Mouse (Mus musculus) hindbrain, embryonic 11.5 days (tissue): ENCODE results near the gene Gpr135. TPM values are rescaled to one million over a fixed set of nuclear protein-coding genes. Genes with fewer than 3 reads are reported as not detected.

Experiments used
- ATAC-seq: fragments of 200-750 bp; cut with Nextera tagmentation; 2 replicates; pipeline ENCODE4 v1.8.0; 2017; ENCODE audit warnings: mild to moderate bottlenecking, moderate TSS enrichment, moderate library complexity; ENCODE audit not compliant: low FRiP score
- DNase-seq: peaks from one replicate; pipeline ENCODE4 v3.0.0-alpha.2; 2015; ENCODE audit warnings: low spot score
- H3K27ac ChIP-seq: fragments of 300-500 bp; sonication (generic); 2 replicates; pipeline ENCODE4 v1.5.1; 2014; ENCODE audit warnings: mild to moderate bottlenecking, low read depth, low read length
- H3K27me3 ChIP-seq: fragments of 300-500 bp; sonication (generic); 2 replicates; pipeline ENCODE4 v1.6.1; 2014; ENCODE audit warnings: mild to moderate bottlenecking, low read length, moderate library complexity, mixed read lengths; ENCODE audit not compliant: control insufficient read depth, insufficient read depth
- H3K36me3 ChIP-seq: fragments of 300-500 bp; sonication (generic); 2 replicates; pipeline ENCODE4 v1.6.1; 2014; ENCODE audit warnings: mild to moderate bottlenecking, low read length, moderate library complexity, mixed read lengths; ENCODE audit not compliant: control insufficient read depth, insufficient read depth
- H3K4me1 ChIP-seq: fragments of 300-500 bp; sonication (generic); replicated peaks from 2 replicates; pipeline ENCODE4 v1.6.1; 2014; ENCODE audit warnings: low read length, mixed read lengths; ENCODE audit not compliant: control insufficient read depth, insufficient read depth
- H3K4me2 ChIP-seq: fragments of 300-500 bp; sonication (generic); replicated peaks from 2 replicates; pipeline ENCODE4 v1.6.1; 2014; ENCODE audit warnings: mild to moderate bottlenecking, low read depth, low read length
- H3K4me3 ChIP-seq: fragments of 300-500 bp; sonication (generic); 2 replicates; pipeline ENCODE4 v1.5.1; 2014; ENCODE audit warnings: low read depth, low read length
- H3K9ac ChIP-seq: fragments of 300-500 bp; sonication (generic); 2 replicates; pipeline ENCODE4 v1.6.1; 2014; ENCODE audit warnings: low read depth, low read length
- H3K9me3 ChIP-seq: fragments of 300-500 bp; sonication (generic); 2 replicates; pipeline ENCODE4 v1.6.1; 2016; ENCODE audit warnings: low read length; ENCODE audit not compliant: control insufficient read depth
- WGBS: fragments of 180-500 bp; shearing (Covaris S2); extraction: QIAGEN DNeasy Blood & Tissue Kit; methylation state at CpG from one replicate; pipeline ENCODE4 v1.1.7; 2014; 5-methylcytosine and 5-hydroxymethylcytosine counted together
- polyA plus RNA-seq: library from polyadenylated mRNA; unstranded; fragments of >200 nt; fragmentation: Nextera tagmentation; extraction: Ambion mirVana; gene quantifications from 2 replicates; pipeline ENCODE4 v1.2.1, GENCODE M21; 2014

The Gpr135 gene
- polyA plus RNA-seq, result 0.99 and 1.1 TPM in 2 replicates

DNA sequence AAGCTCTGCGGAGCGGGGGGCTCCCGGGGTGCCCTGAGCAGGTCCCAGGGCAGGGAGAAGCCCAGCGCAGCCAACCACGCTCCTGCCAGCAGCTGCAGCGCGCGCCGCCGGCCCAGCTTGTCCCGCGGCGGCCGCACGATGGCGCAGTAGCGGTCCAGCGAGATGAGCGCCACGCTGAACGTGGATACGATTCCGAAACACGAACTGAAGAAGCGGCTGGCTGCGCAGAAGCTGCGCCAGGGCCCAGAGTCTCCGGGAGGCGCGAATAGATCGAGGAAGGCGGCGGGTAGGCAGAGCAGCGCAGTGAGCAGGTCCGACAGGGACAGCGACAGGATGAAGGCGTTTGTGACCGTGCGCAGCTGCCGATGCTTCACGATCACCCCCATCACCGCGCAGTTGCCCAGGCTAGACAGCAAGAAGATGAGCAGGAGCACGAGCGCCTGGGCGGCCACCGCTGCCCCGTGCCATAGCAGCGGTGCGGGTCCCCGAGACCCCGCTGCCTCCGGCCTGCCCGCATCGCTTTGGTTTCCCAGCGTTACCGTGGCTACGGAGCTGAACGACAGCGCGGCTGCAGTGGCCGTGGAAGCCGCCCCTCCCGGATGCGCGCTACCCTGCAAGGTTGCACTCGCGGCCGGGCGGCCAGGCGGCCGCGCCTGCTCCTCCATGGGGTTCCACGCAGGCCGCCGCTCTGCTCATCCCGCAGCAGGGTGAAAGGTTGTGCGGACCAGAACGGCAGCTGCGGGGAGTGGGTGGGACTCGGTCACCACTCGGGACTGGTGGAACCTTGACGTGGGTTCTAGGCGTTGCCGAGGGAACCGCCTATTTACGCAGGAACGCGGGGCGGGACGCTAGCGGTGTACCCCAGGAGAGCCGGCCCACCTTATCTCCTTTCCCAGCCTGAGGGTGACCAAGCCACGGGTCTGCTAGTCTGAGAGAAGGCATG is at the start of gene Gpr135:
TSS of gene Gpr135 (minus strand) at position 799 of the 943 bp plus-strand sequence.
- peak within 1 kb of the TSS; percentile 99 for H3K4me2 ChIP-seq
- under 1% methylated on average over 88 of the region's 94 CpGs for WGBS
- H3K36me3 ChIP-seq, result no peaks in the 10 kb centered on the region
- ATAC-seq (peak; percentile 90), DNase-seq (peak; percentile 94)
- peak within 1 kb of the TSS; percentile 65 for H3K4me3 ChIP-seq
- peak within 1 kb of the TSS; percentile 65 for H3K27ac ChIP-seq
- peaks cover 5% of the 10 kb centered on the region; the same call in 1 of the 2 replicates for H3K4me1 ChIP-seq
- peaks cover 5% of the 10 kb centered on the region; the same call in 1 of the 2 replicates for H3K27me3 ChIP-seq
- peak within 1 kb of the TSS; percentile 71 for H3K9ac ChIP-seq
- no peaks in the 10 kb centered on the region for H3K9me3 ChIP-seq

DNA sequence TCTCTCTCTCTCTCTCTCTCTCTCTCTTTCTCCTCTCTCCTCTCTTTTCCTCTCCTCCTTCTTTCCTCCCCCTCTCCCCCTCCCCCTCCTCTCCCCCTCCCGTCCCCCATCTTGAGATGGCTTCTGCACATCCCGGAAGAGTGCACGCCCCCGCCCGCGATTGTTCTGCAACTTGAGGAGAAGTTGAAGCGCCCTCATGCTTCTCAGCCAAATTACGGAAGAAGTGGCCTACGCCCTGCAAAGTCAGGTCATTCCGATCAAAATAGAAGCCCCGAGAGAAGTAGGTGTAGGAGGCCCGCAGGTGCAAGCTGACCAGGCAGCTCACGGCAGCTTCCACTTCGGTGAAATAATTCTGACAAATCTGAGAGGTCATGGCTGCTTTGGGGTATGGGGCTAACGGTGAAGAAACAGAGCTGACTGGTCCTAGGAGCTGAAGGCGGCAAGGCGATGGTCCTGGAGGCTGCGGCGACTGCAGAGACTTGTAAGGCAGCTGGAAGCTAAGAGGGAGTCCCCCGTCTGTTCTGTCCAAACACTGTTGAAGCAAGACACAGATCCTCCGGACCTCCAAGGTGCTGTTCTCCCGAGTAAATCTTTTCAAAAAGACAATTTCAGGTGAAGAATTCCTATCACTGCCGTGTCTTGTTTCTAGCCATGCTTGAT is 44.9 kb upstream of the Gpr135 start:
- Histone ChIP-seq H3K27ac (no peak overlapping the region), H3K27me3 (no peaks in the 10 kb centered on the region), H3K9ac (no peak overlapping the region), H3K4me1 (no peaks in the 10 kb centered on the region), H3K4me2 (no peak overlapping the region), H3K36me3 (no peaks in the 10 kb centered on the region), H3K4me3 (no peak overlapping the region), H3K9me3 (no peaks in the 10 kb centered on the region)
- DNase-seq (no peak), ATAC-seq (no peak)
- 85% methylated on average over 22 of the region's 23 CpGs for WGBS

DNA sequence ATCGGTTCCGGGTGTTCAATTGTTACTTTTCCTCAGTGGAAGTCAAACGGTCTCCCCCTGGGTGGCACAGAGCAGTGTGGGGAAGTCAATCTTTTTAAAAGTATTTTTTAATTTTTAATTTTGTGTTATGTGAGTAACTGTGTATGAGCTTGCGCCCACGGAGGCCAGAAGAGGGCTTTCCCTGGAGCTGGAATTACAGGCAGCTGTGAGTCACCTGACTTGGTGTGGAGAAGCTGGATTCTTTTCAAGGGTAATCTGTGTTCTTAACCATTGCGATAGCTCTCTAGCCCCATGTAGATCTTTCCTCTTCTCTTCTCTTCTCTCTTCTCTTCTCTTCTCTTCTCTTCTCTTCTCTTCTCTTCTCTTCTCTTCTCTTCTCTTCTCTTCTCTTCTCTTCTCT is 44.2 kb upstream of the Gpr135 start:
- 81% methylated on average over 6 of the region's 6 CpGs for WGBS
- H3K36me3 ChIP-seq, result no peaks in the 10 kb centered on the region
- H3K27ac ChIP-seq, result no peak overlapping the region
- no peak overlapping the region for H3K9ac ChIP-seq
- no peaks in the 10 kb centered on the region for H3K9me3 ChIP-seq
- no peak for DNase-seq
- ATAC-seq, result no peak
- H3K4me3 ChIP-seq, result no peak overlapping the region
- no peaks in the 10 kb centered on the region for H3K27me3 ChIP-seq
- H3K4me2 ChIP-seq, result no peak overlapping the region
- H3K4me1 ChIP-seq, result no peaks in the 10 kb centered on the region

DNA sequence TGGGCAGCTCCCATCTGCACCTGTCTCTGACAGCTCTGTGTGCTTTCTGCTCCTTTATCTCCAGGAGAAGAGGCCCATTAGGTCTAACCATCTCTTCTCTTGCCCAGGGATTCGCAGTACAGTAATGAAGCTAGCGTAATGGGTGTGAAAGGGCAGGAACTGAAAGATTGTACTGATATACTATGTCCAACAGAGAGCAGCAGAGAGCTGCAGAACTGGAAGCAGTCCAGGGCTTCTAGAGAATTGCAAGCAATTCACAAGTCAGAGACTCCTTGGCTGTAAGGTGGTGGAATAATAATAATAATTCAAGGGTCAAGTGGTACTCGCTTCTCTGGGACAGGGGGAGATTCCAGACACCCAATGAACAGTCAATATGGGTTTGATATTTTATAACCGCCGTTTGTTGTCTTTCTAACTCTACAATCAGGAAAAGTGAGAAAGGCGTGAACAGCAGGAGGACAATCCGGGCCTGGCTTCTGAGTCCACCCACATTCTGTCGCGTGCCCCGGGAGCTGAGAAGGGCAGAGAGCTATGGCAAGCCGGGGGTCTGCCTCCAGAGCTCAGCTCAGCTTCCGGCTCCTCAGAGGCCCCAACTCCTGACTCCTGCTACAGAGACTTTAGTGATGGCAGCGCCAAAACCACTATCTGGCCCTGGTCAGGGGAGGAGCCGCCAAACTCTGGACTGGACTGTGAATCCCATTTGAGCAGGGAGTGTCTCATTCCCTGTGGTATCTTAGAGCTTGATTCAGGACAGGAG is 33.8 kb upstream of the Gpr135 start:
- no peak overlapping the region for H3K27ac ChIP-seq
- no peak overlapping the region for H3K4me2 ChIP-seq
- H3K4me3 ChIP-seq, result no peak overlapping the region
- DNase-seq, result peak; percentile 83
- peak; percentile 74 for ATAC-seq
- H3K36me3 ChIP-seq, result no peaks in the 10 kb centered on the region
- H3K4me1 ChIP-seq, result no peaks in the 10 kb centered on the region
- no peak overlapping the region for H3K9ac ChIP-seq
- WGBS, result 34% methylated on average over 14 of the region's 14 CpGs
- no peaks in the 10 kb centered on the region for H3K27me3 ChIP-seq
- H3K9me3 ChIP-seq, result no peaks in the 10 kb centered on the region

DNA sequence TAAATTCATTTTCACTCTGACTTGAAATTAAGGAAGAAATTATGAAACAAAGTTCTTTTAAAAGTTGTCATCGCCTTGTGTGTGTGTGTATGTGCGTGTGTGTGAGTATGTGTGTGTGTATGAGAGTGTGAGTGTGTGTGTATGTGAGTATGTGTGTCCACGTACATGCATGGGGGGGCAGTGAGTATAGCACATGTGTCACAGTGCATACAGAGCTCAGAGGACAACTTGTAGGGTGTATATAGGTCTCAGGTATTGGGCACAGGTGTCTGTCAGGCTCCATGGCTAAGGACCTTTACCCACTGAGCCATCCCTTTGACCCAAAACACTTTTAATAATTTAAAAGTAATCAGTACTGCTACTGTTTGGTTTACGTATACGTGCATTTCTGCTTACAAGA is 33.1 kb upstream of the Gpr135 start:
- Histone ChIP-seq H3K9me3 (no peaks in the 10 kb centered on the region), H3K4me1 (no peaks in the 10 kb centered on the region), H3K27ac (no peak overlapping the region), H3K4me2 (no peak overlapping the region), H3K4me3 (no peak overlapping the region), H3K36me3 (no peaks in the 10 kb centered on the region), H3K27me3 (no peaks in the 10 kb centered on the region), H3K9ac (no peak overlapping the region)
- DNase-seq, result no peak
- no peak for ATAC-seq
- 85% methylated on average over 5 of the region's 5 CpGs for WGBS

DNA sequence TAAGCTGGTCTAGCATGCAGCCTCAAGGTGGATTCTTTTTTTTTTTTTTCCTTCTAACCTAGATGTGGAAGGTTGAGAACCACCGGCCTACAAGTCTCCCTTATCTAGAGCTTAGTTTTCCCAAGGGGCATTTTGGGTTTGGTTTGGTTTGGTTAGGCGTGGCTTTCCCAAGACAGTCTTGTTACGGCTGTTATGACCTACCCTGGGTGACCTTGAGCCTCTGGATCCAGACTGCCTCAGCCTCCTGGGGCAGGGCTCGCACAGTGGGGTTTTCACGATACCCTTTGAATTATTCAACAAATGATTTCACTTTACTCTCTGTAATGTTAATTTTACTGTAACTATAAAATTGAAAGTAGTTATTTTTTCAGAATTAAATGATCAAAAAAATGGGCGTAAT is 31.9 kb upstream of the Gpr135 start:
- Histone ChIP-seq H3K27ac (no peak overlapping the region), H3K27me3 (no peaks in the 10 kb centered on the region), H3K4me1 (no peaks in the 10 kb centered on the region), H3K4me2 (no peak overlapping the region), H3K4me3 (no peak overlapping the region), H3K9ac (no peak overlapping the region), H3K9me3 (no peaks in the 10 kb centered on the region), H3K36me3 (no peaks in the 10 kb centered on the region; the same call in 1 of the 2 replicates)
- WGBS, result 85% methylated on average over 6 of the region's 6 CpGs
- DNase-seq, result no peak
- ATAC-seq, result no peak

DNA sequence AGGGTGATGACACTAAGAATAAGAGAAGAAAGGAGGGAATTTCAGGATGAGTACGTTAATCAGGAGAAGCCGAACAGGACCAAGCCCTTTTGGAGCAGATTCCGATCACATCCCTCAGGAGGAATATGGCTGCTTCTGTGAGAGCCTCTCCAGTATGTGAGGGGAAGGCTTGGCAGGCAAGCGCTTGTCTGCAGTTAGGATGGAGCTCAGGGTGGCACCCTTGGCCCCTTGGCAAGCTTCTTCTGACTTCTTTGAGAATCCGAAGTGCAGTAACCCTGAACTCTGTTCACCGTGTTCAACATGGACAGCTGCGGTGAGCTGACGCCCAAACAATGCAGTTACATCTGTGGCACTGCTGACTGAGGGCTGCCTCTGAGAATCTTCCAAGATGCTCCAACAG is 26.0 kb upstream of the Gpr135 start:
- peaks cover 9% of the 10 kb centered on the region; the same call in 1 of the 2 replicates for H3K36me3 ChIP-seq

DNA sequence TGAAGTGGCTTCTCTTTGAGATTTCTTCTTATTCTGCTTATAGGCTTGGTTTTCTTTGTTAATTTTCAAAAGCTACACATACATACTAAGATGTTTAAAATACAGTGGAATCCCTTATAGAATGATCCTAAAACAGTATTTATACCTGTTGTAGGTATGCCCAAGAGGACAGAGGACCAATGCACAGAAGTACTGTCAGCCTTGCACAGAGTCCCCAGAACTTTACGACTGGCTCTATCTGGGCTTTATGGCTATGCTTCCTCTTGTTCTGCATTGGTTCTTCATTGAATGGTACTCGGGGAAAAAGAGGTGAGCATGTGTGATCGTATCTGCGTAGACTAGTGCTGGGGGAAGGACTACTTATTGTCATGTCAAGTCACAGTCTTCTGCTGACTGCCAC is 18.9 kb upstream of the Gpr135 start:
- H3K36me3 ChIP-seq, result 0 out of 2 replicates have a peak, but pooled peaks cover 5% of the 10 kb centered on the region
- DNase-seq, result no peak
- no peak for ATAC-seq
- no peak overlapping the region for H3K4me2 ChIP-seq
- H3K9ac ChIP-seq, result no peak overlapping the region
- H3K9me3 ChIP-seq, result no peaks in the 10 kb centered on the region
- no peak overlapping the region for H3K27ac ChIP-seq
- 0 out of 2 replicates have a peak, but pooled peaks cover 3% of the 10 kb centered on the region for H3K4me1 ChIP-seq
- H3K27me3 ChIP-seq, result no peaks in the 10 kb centered on the region
- H3K4me3 ChIP-seq, result no peak overlapping the region
- 88% methylated on average over 4 of the region's 4 CpGs for WGBS

More for the DNA sequence above, 26.0 kb upstream of the Gpr135 start:
- no peak for ATAC-seq
- Histone ChIP-seq H3K27me3 (no peaks in the 10 kb centered on the region), H3K4me1 (no peaks in the 10 kb centered on the region), H3K9me3 (no peaks in the 10 kb centered on the region), H3K4me2 (no peak overlapping the region), H3K4me3 (no peak overlapping the region), H3K9ac (no peak overlapping the region), H3K27ac (no peak overlapping the region)
- DNase-seq, result no peak
- WGBS, result 93% methylated on average over 8 of the region's 8 CpGs
